Mouse (Mus musculus): ENCODE results near the gene Usp54. TPM values are rescaled to one million over a fixed set of nuclear protein-coding genes. Genes with fewer than 3 reads are reported as not detected.

The Usp54 gene
- polyA plus RNA-seq, 1 experiment from 2014 or later: 14.5 TPM

Small RNAs within 50 kb of the gene (microRNA-seq; reads per million reads assigned to microRNA genes)
- 1.2 reads per million for gene Mir6946

Other genes with a start within 250 kb of the Usp54 start
- gene Mrps16, start 247.4 kb downstream of the Usp54 start, polyA plus RNA-seq (2014; fragmentation: Nextera tagmentation; extraction: Ambion mirVana): 62.8 and 68.3 TPM in 2 replicates
- gene Cfap70, start 188.8 kb downstream of the Usp54 start, polyA plus RNA-seq (2014; fragmentation: Nextera tagmentation; extraction: Ambion mirVana): 0.38 and 1.00 TPM in 2 replicates
- 9.4 and 11.6 TPM in 2 replicates for gene Anxa7, start 160.9 kb downstream of the Usp54 start, polyA plus RNA-seq (2014; fragmentation: Nextera tagmentation; extraction: Ambion mirVana)
- 0.27 and 0.49 TPM in 2 replicates for gene Mss51, start 144.2 kb downstream of the Usp54 start, polyA plus RNA-seq (2014; fragmentation: Nextera tagmentation; extraction: Ambion mirVana)
- 119 and 122 TPM in 2 replicates for gene Ppp3cb, start 94.5 kb downstream of the Usp54 start, polyA plus RNA-seq (2014; fragmentation: Nextera tagmentation; extraction: Ambion mirVana)
- gene Myoz1, start 15.5 kb upstream of the Usp54 start, polyA plus RNA-seq (2014; fragmentation: Nextera tagmentation; extraction: Ambion mirVana): not detected in 2 replicates
- gene Synpo2l, start 27.3 kb upstream of the Usp54 start, polyA plus RNA-seq (2014; fragmentation: Nextera tagmentation; extraction: Ambion mirVana): 0.09 TPM in 2 replicates
- gene Sec24c, start 33.2 kb upstream of the Usp54 start, polyA plus RNA-seq (2014; fragmentation: Nextera tagmentation; extraction: Ambion mirVana): 54.0 and 81.5 TPM in 2 replicates
- 17.9 and 22.2 TPM in 2 replicates for gene Fut11, start 53.9 kb upstream of the Usp54 start, polyA plus RNA-seq (2014; fragmentation: Nextera tagmentation; extraction: Ambion mirVana)
- 188 and 214 TPM in 2 replicates for gene Chchd1, start 61.9 kb upstream of the Usp54 start, polyA plus RNA-seq (2014; fragmentation: Nextera tagmentation; extraction: Ambion mirVana)
- gene Zswim8, start 66.5 kb upstream of the Usp54 start, polyA plus RNA-seq (2014; fragmentation: Nextera tagmentation; extraction: Ambion mirVana): 47.7 and 57.3 TPM in 2 replicates
- gene Ndst2, start 93.5 kb upstream of the Usp54 start, polyA plus RNA-seq (2014; fragmentation: Nextera tagmentation; extraction: Ambion mirVana): 14.5 and 20.5 TPM in 2 replicates
- 122 and 129 TPM in 2 replicates for gene Camk2g, start 153.0 kb upstream of the Usp54 start, polyA plus RNA-seq (2014; fragmentation: Nextera tagmentation; extraction: Ambion mirVana)
- gene Plau, start 195.6 kb upstream of the Usp54 start, polyA plus RNA-seq (2014; fragmentation: Nextera tagmentation; extraction: Ambion mirVana): 0.15 and 0.62 TPM in 2 replicates